Mouse (Mus musculus) liver, adult (tissue): ENCODE data around the gene Gabbr2.

Source experiments
- GATA4 ChIP-seq: IDR thresholded peaks from 2 replicates; pipeline ENCODE4 v1.6.1; 2014; ENCODE audit warnings: mild to moderate bottlenecking, low read length; ENCODE audit not compliant: insufficient replicate concordance

Gene Gabbr2

DNA sequence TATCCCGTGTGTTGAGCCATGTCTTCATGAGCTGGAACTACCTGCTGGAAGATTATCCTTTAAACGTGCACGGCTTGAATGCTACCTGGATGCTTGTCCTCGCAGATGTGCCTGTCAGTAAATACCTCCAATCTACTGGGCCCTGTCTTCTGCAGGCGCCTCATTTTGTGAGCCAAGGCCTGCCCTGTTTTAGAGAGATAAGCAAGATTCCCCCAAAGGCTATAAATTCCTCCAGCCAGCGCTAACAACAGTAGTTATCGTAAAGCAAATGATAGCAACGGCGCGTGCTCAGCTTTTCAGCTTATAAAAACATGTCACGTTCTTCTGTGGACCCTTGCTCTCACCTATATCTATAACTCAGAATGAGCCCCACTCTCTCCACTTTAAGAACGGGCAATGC is 87.5 kb downstream of the Gabbr2 start:
- TF ChIP-seq GATA4: no peak

DNA sequence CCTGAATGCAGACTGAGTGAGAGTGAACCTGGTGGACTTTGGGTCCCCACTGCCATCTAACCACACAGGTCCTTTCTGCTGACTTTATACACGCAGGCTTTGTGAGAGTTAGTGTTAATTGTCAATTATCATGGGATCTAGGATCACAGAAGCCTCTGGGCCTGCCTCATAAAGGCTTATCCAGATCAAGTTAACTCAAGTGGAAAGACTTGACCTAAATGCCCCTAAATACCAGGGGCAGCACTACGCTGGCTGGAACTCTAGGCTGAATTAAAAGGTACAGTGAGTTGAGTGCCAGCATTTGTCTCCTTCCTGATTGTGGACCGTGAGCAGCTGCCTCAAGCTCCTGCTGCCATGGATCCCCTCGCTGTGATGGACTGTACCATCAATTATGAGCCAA is 93.1 kb downstream of the Gabbr2 start:
- TF ChIP-seq GATA4: no peak

DNA sequence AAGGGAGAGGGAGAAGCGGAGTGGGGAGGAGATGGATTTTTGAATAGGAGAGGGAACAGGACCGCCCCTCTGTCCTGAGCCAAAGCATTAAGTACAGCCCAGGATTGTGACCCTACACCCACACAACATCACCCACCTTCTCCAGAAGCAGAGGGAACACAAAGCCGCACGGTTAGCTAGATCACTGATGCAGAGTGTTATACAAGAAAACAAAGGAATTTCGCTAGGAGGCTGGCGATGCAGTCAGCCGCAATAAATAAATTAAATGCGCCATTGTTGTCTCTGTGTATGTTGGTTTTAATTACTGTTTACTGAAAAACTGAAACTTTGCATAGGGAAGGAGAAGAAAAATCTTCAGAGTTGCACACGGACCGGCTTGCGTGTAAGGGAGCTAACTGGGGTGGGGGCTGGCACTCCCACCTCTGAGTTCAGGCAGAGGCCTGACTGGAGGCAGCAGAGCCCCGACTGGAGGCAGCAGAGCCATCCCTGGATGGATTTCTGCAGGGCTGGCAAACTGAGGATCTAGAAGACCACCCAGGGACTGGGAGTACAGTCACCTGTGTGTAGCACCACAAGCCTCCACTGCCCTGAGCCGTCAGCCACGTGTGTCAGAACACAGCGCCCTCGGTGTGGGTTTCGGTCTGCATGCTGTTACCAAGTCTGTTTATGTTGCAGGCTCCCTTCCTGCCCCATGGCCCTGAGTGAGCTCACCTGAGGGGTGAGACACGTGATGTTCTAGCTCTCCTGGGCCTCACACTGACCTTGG is 93.9 kb downstream of the Gabbr2 start:
- no peak for TF ChIP-seq GATA4

- no peak for TF ChIP-seq GATA4
Observed at GRCm38 (mm10) chr4:46894144-46894543, 97.5 kb downstream of the Gabbr2 start.

GRCm38 (mm10) chr4:46889175-46889574 is 102.5 kb downstream of the Gabbr2 start:
- TF ChIP-seq GATA4: no peak

DNA sequence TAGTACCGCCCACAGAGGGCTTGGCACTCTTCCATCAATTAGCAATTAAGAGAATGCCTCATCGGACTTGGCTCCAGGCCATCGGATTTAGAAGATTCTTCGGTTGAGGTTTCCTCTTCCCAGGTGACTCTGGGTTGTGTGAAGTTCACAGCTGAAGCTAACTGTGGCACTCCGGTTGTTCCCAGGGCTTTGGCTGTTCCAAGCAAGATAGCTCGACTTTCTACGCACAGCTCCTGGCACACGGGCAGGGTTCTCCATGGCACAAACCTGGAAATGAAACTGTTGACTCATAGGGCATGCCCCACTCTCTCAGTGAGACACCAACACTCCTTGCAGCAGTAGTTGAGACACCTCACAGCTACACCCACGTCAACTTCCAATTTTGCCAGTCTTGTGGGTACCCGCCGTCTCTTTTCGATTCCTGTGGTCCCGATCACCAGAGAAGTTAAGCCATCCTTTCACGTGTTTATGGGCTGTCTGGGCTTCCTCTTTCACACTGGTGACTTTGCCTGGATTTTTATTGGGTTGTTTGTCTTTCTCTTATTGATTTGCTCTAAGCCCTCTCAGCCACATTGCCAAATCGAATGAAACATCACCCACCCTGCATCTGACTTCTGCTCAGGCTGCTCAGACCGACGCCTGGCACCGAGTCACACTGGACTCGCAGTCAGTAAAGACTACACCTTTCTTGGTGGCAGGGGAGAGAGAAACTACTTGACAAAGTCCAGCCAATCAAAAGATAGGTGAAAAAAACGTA is 105.9 kb downstream of the Gabbr2 start:
- no peak for TF ChIP-seq GATA4

- no peak for TF ChIP-seq GATA4
Observed at GRCm38 (mm10) chr4:46884132-46884531, 107.5 kb downstream of the Gabbr2 start.

GRCm38 (mm10) chr4:46883546-46883945 is 108.1 kb downstream of the Gabbr2 start:
- no peak for TF ChIP-seq GATA4

DNA sequence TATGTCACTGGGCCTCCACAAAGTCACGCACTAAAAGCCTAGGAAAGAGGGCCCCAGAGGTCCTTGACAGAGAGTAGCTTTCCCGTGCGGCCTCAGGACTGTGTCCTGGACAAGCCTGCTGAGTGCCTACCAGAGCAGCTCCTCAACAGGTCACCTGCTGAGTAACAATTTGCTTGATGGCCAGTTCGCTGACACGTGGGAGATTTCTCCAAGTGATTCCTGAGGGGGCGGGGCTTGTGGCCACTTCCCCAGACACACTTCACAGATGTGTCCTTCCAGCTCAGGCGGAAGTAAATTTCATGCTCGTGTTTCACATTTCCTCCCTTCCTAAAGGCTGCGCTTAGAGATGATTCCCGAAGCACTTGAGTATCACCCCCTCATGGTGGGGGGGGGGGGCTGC is 108.6 kb downstream of the Gabbr2 start:
- TF ChIP-seq GATA4: no peak

DNA sequence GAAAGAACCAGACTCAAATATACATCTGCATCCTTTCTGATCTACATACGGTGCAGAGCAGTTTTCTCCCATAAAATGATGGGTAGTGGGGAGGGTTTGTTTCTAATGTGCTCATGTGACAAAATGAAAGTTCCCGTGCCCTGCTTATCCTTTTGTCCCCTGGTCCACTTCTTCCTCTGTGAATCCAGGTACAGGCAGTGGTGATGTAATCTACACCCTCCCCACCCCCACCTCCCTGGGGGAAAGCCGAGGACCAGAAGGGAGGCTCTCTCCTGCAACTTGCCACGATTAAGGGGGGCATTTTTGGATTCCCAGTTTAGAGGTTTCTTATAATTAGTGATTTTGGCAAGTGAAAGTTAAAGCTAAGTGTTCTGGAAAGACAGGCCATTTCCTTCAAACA is 110.4 kb downstream of the Gabbr2 start:
- TF ChIP-seq GATA4: no peak

DNA sequence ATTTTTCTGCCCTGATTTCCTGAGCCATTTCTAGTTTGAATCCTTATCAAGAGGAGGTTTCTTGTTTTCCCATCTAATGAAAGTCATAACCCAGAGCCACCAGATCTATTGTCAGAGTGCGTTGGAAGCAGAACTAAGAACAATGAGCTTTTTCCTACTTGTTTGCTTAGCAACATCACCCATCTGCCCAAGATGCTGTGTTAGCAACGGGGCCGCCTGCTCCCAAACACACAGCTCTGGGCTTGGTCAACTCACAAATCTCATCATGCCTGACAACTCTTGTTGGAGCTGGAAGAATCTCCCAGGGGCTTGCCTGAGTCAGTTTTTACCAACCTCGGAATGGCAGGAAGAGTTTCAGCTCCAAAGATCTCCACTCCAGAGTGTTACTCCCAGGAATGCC is 111.7 kb downstream of the Gabbr2 start:
- TF ChIP-seq GATA4: no peak

- TF ChIP-seq GATA4: no peak
Observed at GRCm38 (mm10) chr4:46872750-46873149, 118.9 kb downstream of the Gabbr2 start.

DNA sequence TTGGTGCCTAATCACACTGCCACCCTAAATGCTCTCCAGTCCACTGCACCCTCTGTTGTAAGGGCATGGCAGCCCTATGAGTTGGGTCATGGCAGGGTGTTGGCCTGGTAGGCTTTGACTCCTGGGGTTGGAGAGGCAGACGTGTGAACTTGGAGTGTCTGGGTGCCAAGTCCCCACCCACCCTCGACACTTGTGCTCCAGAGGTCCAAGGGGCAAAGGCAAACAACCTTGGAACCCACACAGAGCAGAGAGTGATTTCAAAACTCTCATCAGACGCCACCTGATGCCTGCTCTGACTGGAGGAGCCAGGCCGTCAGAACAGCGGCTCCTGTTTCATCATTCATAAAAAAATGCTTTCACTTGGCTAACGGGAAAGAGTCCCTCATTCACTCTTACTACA is 121.5 kb downstream of the Gabbr2 start:
- TF ChIP-seq GATA4: no peak

GRCm38 (mm10) chr4:46869380-46869779 is 122.3 kb downstream of the Gabbr2 start:
- no peak for TF ChIP-seq GATA4

DNA sequence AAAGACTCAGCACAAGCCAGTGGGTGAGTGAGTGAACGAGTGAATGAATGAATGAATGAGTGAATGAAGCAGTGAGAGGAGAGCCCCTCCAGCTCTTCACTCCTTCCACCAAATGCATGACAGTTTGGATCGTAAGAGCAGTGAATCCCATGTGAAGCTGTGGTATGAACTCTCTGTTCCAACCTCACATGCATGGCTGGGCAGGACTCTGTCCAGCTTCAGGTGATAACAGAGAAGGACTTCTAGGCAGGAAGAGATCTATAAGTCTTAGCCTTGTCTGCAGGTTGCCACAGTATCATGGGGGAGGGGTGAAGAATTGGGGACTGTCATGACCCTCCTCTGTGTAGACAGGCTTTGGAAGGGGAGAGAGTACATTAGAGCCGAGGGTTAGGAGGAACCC is 122.8 kb downstream of the Gabbr2 start:
- no peak for TF ChIP-seq GATA4

DNA sequence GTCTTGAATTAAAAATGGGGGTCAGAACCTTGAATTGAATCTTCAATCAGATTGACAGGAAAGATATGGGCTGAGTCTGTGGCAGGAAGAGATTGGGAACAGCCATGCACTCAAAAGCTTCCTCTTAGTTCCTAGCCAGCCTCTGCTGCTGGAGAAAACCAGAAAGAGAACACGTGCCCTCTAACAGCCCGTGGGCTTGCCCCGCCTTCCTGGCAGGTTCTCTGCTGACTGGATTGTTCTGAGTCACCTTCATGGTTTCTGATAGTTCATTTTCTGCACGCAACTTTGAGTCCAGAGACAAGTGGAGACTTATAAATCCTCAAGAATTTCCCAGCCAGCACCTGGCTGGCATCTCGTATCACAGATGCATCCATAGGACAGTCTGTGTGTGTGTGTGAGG is 123.5 kb downstream of the Gabbr2 start:
- TF ChIP-seq GATA4: no peak

- no peak for TF ChIP-seq GATA4
Observed at GRCm38 (mm10) chr4:46867779-46868178, 123.9 kb downstream of the Gabbr2 start.

DNA sequence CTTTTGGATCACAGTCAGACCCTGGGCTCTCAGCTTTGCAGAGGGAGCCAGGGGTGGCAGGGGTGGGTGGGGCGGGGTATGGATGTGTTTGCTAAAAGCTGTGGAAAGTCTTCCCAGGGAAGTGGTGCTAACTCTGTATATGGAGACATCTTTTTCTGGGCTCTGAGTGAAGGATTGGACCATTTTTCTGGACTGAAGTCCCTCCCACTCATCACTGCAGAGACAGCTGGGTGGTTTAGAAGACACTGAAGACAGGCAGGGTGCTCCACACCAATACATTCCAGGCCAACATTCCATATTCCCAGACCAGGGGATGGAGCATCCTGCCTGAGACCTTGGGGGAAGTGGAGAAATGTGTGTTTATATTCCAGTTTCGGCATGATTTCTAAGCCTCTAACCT is 125.6 kb downstream of the Gabbr2 start:
- no peak for TF ChIP-seq GATA4
